Mouse (Mus musculus) megakaryocyte progenitor cell, adult 5-6 weeks (primary cell): ENCODE results near the gene Olfr1225. TPM values are rescaled to one million over a fixed set of nuclear protein-coding genes. Genes with fewer than 3 reads are reported as not detected.
"Not testable (repeated sequence)": the region's sequence is repeated elsewhere in the genome, so short reads cannot be mapped to it uniquely, and the experiment has no call there.

ENCODE experiments used
- ATAC-seq: replicated peaks from 2 replicates; pipeline ENCODE4 v1.8.0; 2016; ENCODE audit warnings: mild to moderate bottlenecking, moderate TSS enrichment, inconsistent platforms; ENCODE audit not compliant: poor library complexity
- total RNA-seq, 2 experiments: library from RNA; stranded (forward) in 1 of 2; stranded (reverse) in 1 of 2; fragments of 157-497, 149-512 nt in 1 of 2; fragments of 200-1000 nt in 1 of 2; gene quantifications; 2 replicates each; pipeline versions ENCODE4 v1.2.3 to v1.2.4; 2015 to 2017

Gene Olfr1225
- not detected in 2 replicates for total RNA-seq (2015)
- total RNA-seq (2017), result not detected in 2 replicates

DNA sequence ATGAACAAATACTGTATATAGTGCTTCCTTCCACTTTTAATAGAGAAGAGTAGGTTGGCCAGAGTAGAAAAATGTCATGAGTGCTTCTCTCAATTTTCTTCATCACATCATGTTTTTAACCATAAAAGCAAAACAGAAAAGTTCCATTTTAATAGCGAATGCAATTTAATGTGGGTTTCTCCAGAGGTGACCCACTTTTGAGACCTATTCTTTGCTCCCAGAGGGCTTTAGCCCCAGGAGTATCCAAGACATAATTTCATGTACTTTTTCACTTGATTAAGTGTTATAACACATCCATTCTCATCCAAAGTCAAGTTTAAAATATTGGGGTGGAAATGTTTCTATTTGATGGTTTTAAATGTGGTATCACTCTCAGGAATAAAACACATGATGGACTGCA is at the start of gene Olfr1225:
Gene Olfr1225, minus strand, starts transcription at position 101 of the 400 bp plus-strand sequence.
- ATAC-seq, result no peak

- no peak for ATAC-seq
These were observed 25.5 kb upstream of the Olfr1225 start, which contains the start of gene Olfr1226 for GRCm38 (mm10) chr2:89199948-89200347. Olfr1226 (minus strand) TSS chr2:89200048.

- ATAC-seq, result peak; percentile 50
These were observed 22.0 kb upstream of the Olfr1225 start for GRCm38 (mm10) chr2:89196325-89196982.

DNA sequence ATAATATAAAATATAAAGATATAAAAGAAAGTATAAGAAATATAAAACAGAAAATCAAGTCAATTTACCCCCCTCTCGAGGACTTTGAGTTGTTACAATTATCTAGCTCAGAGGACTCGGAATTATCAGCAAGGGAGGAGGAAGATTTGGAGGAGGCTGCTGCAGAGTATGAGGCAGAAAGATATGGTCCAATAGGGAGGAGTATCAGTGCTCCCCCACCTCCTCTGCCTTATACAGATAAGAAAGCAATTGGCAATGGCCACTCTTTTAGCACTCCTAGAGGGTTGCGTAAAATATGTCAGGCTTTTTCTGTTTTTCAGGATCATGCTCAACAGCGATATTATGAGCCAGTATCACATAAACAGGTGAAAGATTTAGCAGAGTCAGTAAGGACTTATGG is 9.8 kb downstream of the Olfr1225 start:
- not testable (repeated sequence) for ATAC-seq

- ATAC-seq, result not testable (repeated sequence)
These were observed 10.5 kb downstream of the Olfr1225 start, which contains the start of gene Olfr1224-ps1 for GRCm38 (mm10) chr2:89163991-89164390. Olfr1224-ps1 (minus strand) TSS chr2:89164091.

DNA sequence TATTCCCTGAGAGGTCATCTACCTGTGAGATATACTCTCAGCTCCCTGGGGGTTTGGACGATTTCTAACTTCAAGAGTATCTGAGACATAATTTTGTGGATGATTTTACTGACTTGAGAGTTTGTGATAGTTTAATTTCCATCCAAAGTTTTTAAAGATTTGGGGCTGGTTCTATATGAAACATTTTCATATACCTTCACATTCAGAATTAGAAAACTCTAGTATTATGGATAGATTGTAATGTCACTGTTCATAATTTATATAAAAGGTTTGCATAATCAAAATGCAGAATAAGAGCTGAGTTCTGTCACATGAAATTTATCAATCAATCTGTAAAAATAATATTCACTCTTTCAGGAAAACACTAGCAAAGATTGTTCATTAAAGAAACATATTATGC is 23.0 kb downstream of the Olfr1225 start, which contains the start of gene Olfr1223:
Gene Olfr1223, minus strand, starts transcription at position 101 of the 400 bp plus-strand sequence.
- ATAC-seq, result no peak

GRCm38 (mm10) chr2:89132954-89133353 is 41.5 kb downstream of the Olfr1225 start, which contains the start of gene Olfr1222:
Olfr1222 (minus strand) TSS chr2:89133054.
- no peak for ATAC-seq

Other genes starting within 250 kb of the Olfr1225 start
- not detected in 2 replicates for gene Olfr1211, start 236.6 kb downstream of the Olfr1225 start, total RNA-seq (2015)
- not detected in 2 replicates for gene Olfr1211, start 236.6 kb downstream of the Olfr1225 start, total RNA-seq (2017)
- gene Olfr1212, start 220.7 kb downstream of the Olfr1225 start, total RNA-seq (2015), result not detected in 2 replicates
- gene Olfr1212, start 220.7 kb downstream of the Olfr1225 start, total RNA-seq (2017), result not detected in 2 replicates
- gene Gm13762, start 194.4 kb downstream of the Olfr1225 start, total RNA-seq (2015), result not detected in 2 replicates
- not detected in 2 replicates for gene Gm13762, start 194.4 kb downstream of the Olfr1225 start, total RNA-seq (2017)
- gene Olfr1214, start 182.0 kb downstream of the Olfr1225 start, total RNA-seq (2015), result not detected in 2 replicates
- not detected in 2 replicates for gene Olfr1214, start 182.0 kb downstream of the Olfr1225 start, total RNA-seq (2017)
- gene Olfr1215, start 167.7 kb downstream of the Olfr1225 start, total RNA-seq (2015), result not detected in 2 replicates
- not detected in 2 replicates for gene Olfr1215, start 167.7 kb downstream of the Olfr1225 start, total RNA-seq (2017)
- not detected in 2 replicates for gene Olfr1216, start 156.3 kb downstream of the Olfr1225 start, total RNA-seq (2015)
- gene Olfr1216, start 156.3 kb downstream of the Olfr1225 start, total RNA-seq (2017), result not detected in 2 replicates
- not detected in 2 replicates for gene Olfr1217, start 142.6 kb downstream of the Olfr1225 start, total RNA-seq (2015)
- not detected in 2 replicates for gene Olfr1217, start 142.6 kb downstream of the Olfr1225 start, total RNA-seq (2017)
- not detected in 2 replicates for gene Olfr1218, start 113.5 kb downstream of the Olfr1225 start, total RNA-seq (2015)
- not detected in 2 replicates for gene Olfr1218, start 113.5 kb downstream of the Olfr1225 start, total RNA-seq (2017)
- gene Olfr1219, start 91.2 kb downstream of the Olfr1225 start, total RNA-seq (2015), result not detected in 2 replicates
- not detected in 2 replicates for gene Olfr1219, start 91.2 kb downstream of the Olfr1225 start, total RNA-seq (2017)
- not detected in 2 replicates for gene Olfr1220, start 67.8 kb downstream of the Olfr1225 start, total RNA-seq (2015)
- gene Olfr1220, start 67.8 kb downstream of the Olfr1225 start, total RNA-seq (2017), result not detected in 2 replicates
- gene Olfr1221, start 57.4 kb downstream of the Olfr1225 start, total RNA-seq (2015), result not detected in 2 replicates
- not detected in 2 replicates for gene Olfr1221, start 57.4 kb downstream of the Olfr1225 start, total RNA-seq (2017)
- gene Olfr1222, start 41.6 kb downstream of the Olfr1225 start, total RNA-seq (2015), result not detected in 2 replicates
- not detected in 2 replicates for gene Olfr1222, start 41.6 kb downstream of the Olfr1225 start, total RNA-seq (2017)
- not detected in 2 replicates for gene Olfr1223, start 23.1 kb downstream of the Olfr1225 start, total RNA-seq (2015)
- not detected in 2 replicates for gene Olfr1223, start 23.1 kb downstream of the Olfr1225 start, total RNA-seq (2017)
- not detected in 2 replicates for gene Olfr1224-ps1, start 10.6 kb downstream of the Olfr1225 start, total RNA-seq (2015)
- not detected in 2 replicates for gene Olfr1224-ps1, start 10.6 kb downstream of the Olfr1225 start, total RNA-seq (2017)
- not detected in 2 replicates for gene Olfr1226, start 25.4 kb upstream of the Olfr1225 start, total RNA-seq (2015)
- not detected in 2 replicates for gene Olfr1226, start 25.4 kb upstream of the Olfr1225 start, total RNA-seq (2017)
- gene Olfr1228, start 79.4 kb upstream of the Olfr1225 start, total RNA-seq (2015), result not detected in 2 replicates
- not detected in 2 replicates for gene Olfr1228, start 79.4 kb upstream of the Olfr1225 start, total RNA-seq (2017)
- not detected in 2 replicates for gene Olfr1229, start 113.3 kb upstream of the Olfr1225 start, total RNA-seq (2015)
- gene Olfr1229, start 113.3 kb upstream of the Olfr1225 start, total RNA-seq (2017), result not detected in 2 replicates
- gene Olfr1230, start 122.6 kb upstream of the Olfr1225 start, total RNA-seq (2015), result not detected in 2 replicates
- not detected in 2 replicates for gene Olfr1230, start 122.6 kb upstream of the Olfr1225 start, total RNA-seq (2017)
- not detected in 2 replicates for gene Olfr1231, start 132.4 kb upstream of the Olfr1225 start, total RNA-seq (2015)
- gene Olfr1231, start 132.4 kb upstream of the Olfr1225 start, total RNA-seq (2017), result not detected in 2 replicates
- gene Olfr1232, start 155.0 kb upstream of the Olfr1225 start, total RNA-seq (2015), result not detected in 2 replicates
- not detected in 2 replicates for gene Olfr1232, start 155.0 kb upstream of the Olfr1225 start, total RNA-seq (2017)
- gene Olfr1233, start 167.7 kb upstream of the Olfr1225 start, total RNA-seq (2015), result not detected in 2 replicates
- gene Olfr1233, start 167.7 kb upstream of the Olfr1225 start, total RNA-seq (2017), result not detected in 2 replicates
- not detected in 2 replicates for gene Olfr1234, start 190.2 kb upstream of the Olfr1225 start, total RNA-seq (2015)
- gene Olfr1234, start 190.2 kb upstream of the Olfr1225 start, total RNA-seq (2017), result not detected in 2 replicates
- gene Olfr1238, start 235.0 kb upstream of the Olfr1225 start, total RNA-seq (2015), result not detected in 2 replicates
- not detected in 2 replicates for gene Olfr1238, start 235.0 kb upstream of the Olfr1225 start, total RNA-seq (2017)
- gene Olfr1239, start 245.7 kb upstream of the Olfr1225 start, total RNA-seq (2015), result not detected in 2 replicates
- not detected in 2 replicates for gene Olfr1239, start 245.7 kb upstream of the Olfr1225 start, total RNA-seq (2017)